Mouse (Mus musculus) regulatory T cell (primary cell): ENCODE measurements around the gene Ensa.

Source experiments
- in situ Hi-C: fragments of 300-600 bp; cut with MboI, MseI; formaldehyde crosslinking; loops from one replicate; pipeline ENCODE4 v1.15.1; 2025; ENCODE audit warnings: high pct_unique_total_duplicates

The Ensa gene

DNA sequence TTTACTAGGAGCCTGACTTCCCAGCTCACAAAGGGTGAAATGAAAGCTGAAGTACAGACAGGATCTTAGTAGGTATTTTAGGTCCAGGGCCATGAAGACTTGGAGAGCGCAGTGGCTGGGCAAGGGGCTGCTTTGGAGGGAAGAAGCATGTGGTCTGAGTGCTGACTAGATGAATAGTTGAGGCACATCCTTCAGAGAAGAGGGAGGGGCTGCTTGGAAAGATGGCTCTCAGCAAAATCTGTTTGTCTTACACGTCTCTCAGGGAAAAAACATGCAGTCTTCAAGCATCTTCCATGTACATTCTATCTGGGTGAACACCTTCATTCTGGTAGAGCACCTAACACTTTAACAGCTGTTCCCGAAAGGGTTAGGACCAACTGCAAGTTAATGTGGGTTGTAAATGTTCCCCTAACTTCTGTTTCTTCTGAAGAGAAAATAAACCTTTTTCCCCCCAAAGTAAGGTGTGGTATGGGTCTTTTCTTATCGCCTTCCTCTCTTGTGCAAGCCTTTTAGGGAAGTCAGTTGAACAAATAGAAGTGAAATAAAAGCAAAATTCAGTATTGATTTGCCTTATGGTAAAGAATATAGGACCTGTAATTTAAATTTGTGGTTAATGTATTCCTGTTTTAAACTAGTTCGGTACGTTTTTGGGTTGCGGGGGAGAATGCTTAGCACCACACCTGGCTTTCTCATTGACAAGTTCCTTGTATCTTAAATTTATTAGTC, 38.1 kb downstream of the Ensa start:
- in situ Hi-C loops = no loop called here

DNA sequence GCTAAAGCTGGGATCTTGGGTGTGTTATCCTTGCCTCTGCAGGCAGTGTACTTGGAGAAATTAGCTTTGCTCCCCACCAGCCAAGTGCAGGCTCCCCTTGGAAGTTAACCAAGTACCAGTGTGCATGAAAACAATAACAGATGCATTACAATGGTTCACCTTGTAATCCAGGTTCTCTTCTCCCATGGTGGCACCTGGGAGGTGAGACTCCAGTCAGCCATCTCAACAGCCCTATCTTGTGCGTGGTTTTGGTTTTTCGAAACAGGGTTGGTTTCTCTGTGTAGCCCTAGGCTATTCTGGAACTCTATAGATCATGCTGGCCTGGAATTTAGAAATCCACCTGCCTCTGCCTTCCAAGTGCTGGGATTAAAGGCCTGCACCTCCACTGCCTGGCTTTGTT, 38.7 kb downstream of the Ensa start:
- in situ Hi-C loops = no loop called here

DNA sequence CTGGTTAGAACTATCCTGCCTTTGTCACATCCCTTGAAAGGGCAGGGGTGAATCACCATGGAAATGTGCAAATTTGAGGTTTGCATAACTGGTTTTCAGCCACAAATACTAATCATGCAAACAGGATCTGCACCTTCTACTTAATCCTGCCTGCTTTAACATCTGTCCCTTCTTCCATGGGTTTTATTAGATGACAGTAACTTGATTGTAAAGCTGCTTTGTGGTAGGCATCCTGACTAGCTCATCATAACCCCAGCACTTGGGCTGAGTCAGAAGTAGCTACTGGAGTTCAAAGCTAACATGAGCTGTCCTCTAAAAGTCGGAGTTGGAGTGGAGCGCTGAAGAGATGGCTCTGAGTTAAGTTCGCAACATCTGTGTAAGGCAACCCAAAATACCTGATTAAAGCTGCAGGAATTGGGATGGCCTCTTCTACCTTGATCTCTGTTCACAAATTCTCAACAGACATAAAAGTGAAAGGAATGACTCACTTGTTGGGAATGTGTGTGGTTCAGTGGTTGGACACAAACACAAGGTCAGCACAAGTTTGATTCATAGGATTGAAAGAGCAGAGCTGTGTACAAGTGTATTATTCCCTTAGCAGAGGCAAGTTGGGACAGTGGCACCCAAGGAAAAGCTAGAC, 39.3 kb downstream of the Ensa start:
- in situ Hi-C loops = no loop called here

DNA sequence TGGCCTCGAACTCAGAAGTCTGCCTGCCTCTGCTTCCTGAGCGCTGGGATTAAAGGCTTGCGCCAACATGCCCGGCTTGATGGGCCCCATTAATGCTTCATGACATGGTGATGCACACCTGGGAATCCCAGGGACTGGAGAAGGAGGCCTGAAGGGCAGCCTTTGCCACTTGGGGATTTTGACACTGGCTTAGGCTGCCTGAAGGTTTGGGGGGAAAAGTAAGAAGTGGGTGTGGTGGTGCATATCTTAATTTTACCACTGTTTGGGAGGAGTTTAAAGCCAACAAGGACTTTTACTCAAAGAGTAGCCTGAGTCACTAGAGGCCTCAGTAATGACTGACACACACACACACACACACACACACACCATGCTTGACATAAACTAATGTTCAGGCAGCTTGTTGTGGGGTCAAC, 40.2 kb downstream of the Ensa start:
- in situ Hi-C loops = no loop called here

DNA sequence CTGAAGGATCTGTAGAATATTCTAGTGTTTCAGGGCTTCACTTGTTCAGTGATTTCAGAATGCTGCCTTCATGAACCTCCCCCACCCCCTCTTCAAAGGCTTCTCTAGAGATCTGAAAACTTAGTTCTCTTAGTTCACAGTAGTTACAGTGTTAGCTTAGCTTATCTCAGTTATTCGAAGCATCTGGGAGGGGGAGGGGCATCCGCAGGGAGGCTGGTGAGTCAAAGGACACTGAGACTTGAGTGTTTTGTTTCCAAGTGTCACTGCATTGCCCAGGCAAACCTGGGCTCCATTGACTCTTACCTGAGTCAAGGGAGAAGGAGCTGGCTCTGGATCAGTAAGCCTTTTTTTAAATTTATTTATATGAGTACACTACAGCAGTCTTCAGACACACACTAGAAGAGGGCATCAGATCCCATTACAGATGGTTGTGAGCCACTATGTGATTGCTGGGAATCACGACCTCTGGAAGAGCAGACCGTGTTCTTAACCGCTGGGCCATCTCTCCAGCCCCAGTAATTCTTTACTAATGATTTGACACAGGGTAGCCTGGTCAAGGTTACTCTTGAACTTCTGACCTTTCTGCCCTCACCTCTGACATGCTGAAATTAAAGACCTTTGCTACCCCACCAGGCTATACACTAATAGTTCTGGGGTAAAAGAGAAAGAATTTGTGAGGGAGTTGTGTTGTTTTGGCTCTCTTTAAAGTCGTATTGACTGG, 41.5 kb downstream of the Ensa start:
- in situ Hi-C loops = no loop called here

DNA sequence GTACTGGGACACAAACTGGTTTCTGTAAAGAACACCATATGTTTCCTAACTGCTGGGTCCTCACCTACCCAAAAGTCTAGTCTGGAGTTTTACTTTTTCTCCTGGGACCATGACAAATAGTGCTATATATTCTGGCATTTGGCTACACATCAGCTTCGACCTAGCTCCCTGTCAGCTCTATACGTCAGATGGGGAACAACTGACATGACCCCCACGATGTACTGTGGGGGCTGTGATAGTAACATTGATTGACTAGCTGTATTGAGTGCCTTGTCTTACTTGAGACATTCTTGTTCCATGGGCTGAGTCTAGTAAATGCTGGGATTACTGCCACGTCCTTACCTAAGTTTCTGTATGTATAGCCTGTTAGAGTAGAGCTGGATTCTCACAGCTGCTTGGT, 42.7 kb downstream of the Ensa start:
- in situ Hi-C loops = no loop called here

DNA sequence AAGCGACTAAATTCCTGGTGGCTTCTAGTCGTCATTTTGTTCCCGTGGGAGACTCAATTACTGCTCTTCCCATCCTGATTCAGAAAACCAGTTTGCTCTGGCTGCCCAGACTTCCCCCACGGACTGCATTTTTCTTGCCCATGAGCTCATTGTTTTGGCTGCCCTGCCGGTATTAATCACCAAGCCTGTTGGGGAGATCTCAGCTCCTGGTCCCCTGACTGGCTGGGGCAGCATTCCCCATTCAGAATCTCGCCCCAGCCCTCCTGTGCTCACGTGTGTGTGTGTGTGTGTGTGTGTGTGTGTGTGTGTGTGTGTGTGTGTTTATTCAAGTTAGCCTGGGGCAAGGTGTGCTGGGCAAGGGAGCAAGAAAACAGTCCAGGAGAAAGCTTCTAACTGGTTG, 43.2 kb downstream of the Ensa start:
- in situ Hi-C loops = no loop called here

DNA sequence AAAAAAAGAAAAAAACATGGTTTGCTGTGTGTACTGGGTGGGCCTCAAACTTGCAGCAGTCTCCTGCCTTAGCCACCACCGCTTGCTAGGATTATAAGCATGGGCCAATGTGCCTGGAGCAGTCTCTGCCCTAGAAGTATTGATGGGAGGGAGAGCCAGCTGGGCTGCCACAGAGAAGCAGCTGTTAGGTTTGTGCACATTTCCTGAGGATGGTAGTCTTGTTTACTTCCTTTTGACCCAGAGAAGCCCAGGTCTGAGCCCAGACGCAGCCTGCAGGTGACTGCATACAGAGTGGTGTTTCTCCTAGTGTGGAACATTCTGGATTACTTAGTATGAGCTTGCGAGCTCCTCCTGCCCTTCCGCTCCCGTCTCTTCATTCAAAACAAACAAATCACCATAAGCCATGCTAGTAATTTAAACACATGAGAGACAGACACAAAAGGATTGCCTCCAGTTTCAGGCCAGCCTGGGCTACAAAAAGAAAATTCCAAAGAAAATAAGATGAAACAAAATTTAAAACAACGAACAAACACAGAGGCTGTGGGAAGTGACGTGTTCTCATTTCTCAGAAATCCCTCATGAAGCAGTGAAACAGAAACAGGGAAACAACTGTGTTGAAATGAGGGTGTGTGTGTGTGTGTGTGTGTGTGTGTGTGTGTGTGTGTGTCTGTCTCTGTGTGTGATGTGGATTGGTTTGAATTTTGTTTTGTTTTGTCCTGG, 44.0 kb downstream of the Ensa start:
- in situ Hi-C loops = no loop called here

DNA sequence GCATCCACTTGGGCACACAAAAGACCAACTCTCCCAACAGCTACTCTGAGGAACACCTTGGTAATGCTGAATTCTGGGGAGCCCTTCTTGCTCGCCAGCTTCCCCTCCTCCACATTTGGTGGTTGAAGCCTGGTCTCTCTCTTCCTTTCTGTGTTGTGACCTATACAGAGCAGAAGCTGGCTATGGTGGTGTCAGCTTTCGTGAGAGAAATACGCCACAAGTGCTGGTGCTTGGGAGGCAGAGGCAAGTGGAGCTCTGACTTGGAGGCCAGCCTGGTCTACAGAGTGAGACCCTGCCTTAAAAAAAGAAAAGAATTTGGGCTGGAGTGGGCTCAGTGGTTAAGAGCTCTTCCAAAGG, 44.5 kb downstream of the Ensa start:
- in situ Hi-C loops = no loop called here

DNA sequence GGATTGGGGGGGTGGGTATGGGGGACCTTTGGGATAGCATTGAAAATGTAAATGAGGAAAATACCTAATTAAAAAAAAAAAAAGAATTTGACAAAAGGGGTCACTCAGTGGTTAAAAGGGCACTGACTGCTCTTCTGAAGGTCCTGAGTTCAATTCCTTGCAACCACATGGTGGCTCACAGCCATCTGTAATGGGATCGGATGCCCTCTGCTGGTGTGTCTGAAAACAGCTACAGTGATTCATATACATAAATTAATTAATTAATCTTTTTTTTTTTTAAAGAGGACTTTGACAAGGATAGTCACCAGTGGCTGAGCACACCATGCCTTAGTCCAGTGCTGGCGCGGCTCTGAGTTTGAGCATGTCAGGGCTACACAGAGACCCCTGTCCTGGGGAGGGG, 45.6 kb downstream of the Ensa start:
- in situ Hi-C loops = loop anchor here (5.0 kb wide), 1 partner anchor 33 kb away; no protein-coding TSS in a partner anchor

DNA sequence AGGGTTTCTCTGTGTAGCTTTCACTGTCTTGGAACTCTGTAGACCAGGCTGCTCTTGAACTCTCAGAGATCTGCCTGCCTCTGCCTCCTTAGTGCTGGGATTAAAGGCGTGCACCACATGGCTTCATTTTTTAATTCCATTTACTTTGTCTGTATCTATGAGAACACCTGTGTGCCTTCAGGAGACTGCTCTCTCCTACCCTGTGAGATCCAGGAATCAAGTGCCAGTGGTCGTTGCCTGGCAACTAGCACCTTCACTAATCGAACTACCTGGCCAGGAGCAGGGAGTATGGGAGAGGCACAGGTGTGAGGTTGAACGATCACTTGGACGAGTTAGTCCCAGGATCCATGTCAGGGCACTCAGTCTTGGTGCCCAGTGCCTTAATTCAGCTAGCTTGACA, 46.4 kb downstream of the Ensa start:
- in situ Hi-C loops = loop anchor here (5.0 kb wide), 1 partner anchor 34 kb away; no protein-coding TSS in a partner anchor

DNA sequence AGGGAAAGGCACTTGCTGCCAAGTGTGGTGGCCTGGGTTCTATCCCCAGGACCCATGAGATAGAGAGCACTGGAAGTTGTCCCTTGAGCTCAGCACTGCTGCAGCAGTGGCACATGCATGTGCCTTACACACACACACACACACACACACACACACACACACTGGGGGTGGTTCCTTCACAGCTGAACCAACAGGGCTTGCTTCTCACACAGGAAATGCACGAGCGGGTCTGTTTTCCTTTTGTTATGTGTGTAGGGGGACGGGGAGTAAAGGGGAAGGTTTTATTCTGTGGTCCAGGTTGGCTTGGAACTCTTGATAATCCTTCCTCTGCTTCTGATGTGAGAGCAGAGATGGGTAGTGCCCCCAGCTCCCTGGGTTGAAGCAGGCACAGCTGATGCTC, 47.7 kb downstream of the Ensa start:
- in situ Hi-C loops = loop anchor here (5.0 kb wide), 1 partner anchor 35 kb away; no protein-coding TSS in a partner anchor

DNA sequence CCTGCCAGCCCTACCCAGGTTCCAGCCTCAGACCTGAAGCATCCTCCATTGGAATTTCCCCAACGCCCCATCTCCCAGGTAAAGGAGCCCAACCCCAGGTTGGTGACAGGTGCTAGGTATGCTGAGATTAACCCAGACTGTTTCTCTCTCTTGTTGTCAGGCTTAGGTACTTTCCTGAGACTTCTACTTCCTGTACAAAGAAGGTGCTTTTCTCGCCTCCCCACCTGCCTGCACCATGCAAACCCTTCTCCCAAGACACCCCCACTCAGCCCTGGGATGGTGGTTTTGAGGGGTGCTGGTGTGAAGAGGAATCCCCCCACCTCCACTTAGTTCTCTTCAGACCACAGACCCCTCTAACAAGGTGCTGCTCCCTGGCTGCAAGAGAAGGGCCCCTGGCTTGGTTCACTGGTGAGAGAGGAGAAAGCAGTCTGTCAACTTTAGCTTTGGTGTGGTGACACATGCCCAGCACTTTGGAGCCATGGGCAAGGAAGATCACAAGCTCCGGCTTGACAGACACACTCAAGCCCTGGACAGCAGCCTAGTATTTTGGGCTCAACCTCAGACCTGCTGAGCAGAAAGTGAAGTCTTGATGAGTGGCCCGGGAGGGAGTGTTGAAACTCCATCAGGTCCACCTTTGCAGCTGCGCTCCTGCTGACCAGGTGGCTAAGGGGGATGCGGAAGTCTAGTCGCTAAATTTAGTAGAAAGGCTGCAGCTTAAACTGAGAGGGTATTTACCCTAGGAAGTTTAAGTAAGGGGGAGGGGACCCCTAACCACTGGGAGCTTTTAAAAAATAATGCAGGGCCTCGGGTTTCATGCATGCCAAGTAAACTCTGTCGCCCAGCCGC, 48.3 kb downstream of the Ensa start:
- in situ Hi-C loops = loop anchor here (5.0 kb wide), 1 partner anchor 36 kb away; no protein-coding TSS in a partner anchor

DNA sequence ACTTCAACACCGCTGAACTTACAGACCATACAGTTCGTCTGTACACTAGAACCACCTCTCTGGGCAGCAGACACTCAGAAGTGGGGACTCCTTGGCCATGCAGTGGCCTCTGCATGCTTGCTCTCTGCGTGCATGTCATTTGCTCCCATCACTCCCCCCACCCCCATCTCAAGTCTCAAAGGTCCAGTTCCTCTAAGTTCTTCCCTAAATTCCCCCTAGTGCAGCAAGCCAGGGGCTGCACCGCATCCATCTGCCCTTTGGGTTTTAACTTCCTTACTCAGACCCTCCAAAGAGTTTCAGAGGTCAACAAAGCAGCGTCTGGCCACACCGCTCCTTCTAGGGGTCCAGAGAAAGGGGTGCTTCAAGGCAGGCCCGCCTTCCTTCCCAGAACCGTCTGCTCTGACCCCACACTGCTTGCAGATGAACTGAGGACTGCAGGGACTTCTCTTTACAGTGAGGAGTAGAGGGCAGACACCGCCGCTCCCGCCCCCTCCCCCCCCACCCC, 49.0 kb downstream of the Ensa start:
- in situ Hi-C loops = loop anchor here (5.0 kb wide), 1 partner anchor 36 kb away; no protein-coding TSS in a partner anchor

DNA sequence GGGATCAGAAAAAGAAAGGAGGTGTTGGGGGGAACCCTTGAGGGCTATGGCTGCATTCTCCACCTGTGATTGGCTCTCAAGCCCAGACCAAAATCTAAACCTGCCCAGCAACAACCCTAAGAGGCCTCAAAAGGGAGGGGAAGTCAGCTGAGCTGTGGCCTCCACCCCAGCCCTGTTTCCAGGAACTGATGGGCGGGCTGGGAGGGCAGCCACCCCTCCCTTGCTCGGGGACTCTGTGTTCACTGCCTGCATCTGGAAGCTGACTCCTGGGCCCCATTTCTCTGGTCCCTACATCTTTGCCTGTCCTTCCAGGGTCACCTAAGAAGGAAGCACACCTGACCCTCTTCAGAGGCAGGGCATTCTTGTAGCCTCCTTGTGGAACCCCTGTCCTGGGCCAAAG, 49.4 kb downstream of the Ensa start:
- in situ Hi-C loops = loop anchor here (5.0 kb wide), 1 partner anchor 37 kb away; no protein-coding TSS in a partner anchor

DNA sequence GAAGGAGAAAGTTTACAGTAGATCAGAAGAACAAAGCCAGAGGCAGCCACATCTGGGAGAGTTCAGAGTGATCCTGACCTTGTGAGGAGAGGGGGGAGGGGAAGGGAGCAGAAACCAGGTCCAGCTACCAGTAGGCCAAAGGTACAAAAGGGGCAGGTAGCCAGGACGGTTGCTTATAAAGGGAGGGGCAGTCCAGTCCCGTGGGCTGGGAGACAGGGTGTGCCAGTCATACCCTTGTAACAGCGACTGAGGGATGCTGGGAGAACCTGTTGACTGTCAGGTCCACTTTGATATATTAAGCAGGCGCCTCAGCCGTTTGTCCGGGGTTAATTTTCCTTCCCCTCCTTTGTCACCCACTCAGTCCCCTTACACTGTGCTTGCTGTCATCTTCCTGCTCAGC, 50.0 kb downstream of the Ensa start:
- in situ Hi-C loops = loop anchor here (5.0 kb wide), 1 partner anchor 38 kb away; no protein-coding TSS in a partner anchor

DNA sequence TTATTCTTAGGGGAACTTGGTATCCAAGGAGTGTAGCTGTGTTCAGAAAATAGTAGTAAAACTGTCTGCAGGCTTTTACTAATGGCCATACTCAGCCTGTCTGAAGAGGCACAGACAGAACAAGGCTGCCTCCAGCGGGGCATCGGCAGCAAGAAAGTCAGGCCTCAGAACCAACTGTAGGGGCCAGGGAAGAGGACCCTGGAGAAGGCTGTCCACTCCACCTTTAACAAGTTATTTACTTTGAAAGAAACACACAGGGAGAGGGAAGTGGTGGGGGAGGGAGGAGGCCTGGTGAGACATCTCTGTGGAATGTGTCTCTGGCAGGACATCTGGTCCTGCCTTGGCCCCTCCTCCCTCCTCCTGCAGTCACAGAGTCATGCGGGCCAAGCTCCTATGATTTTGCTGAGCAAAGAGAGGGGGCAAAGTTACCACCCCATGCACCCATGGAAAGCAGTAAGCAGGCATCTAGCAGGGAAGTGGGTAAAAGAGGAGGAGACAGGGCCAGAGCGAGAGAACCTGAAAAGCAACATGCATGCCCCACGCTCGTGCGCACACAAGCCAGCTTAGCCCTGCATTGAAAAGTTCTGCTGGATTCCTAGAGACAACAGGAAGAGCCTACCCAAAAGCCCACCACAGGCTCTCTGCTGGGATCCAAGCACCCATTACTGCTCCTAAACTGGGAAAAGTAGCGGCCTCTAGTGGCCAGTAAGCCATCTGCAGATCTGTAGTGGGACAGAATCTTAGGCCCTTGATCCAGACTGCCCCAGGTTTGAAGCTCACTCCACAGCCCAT, 50.7 kb downstream of the Ensa start:
- in situ Hi-C loops = no loop called here

DNA sequence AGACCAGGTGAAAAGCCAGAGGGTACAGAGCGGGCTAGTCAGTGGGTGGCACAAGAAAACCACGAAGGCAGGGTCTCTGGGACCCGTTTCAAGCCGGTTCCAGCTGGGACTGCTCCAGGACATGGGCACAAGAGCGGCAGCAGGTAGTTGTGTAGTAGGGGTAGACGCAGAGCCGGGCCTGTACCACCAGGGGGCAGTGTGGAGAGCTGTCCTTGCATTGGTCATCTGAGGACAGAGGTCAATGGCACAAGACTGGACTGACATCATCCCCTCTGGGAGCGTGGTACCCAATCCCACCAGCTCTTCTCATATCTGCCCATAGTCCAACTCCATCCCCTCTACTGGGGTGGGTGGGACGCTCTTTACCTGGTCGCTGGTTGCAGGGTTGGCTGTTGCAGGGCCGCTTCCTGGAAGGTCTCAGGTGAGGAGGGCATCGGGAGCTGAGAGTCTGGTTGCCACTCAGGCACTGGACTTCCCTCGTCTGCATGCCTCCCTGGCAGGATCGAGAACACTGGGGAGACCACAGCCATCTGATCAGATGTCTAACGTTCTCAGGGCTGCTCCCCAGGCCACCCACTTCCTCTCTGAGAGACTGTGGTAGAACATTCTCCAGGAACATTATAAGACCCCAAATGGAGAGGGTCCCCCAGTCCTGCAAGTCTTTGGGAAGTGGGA, 52.1 kb downstream of the Ensa start:
- in situ Hi-C loops = no loop called here

DNA sequence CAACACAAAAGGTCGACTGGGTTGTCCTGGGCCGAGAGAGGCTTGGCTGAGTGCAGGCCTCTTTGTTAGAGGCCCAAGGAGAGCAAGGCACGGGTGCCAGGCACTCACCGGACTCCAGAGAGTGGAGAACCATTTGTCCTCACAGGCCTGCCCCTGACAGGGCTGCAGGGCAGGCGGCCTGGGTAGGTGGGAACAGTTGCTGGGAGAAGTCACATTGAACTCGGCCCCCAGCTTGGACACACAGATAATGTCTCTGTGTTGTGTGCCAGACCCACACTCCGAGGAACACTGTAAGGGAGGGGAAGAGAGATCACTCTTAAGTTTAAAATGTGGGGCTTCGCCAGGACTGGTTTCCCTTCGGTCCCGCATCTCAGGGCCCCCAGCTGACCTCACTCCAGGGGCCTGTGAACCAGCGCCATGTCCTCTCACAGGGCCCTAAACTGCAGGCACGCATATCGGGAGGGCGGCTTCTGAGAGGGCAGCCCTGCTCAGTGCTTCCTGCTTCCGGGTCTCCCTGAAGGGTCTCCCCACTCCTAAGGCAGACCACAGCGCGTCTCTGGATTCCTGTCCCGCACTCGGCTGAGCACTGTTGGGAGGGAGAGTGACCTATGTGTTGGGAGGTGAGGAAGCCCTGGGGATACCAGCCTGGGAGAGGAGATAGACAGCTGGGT, 52.8 kb downstream of the Ensa start:
- in situ Hi-C loops = no loop called here
